Mouse (Mus musculus) myocyte (in vitro differentiated cells): Measurements from ENCODE around the gene Smchd1.

ENCODE experiments used
- E2F4 ChIP-seq: IDR thresholded peaks from one replicate; pipeline ENCODE4 v1.6.1; 2011; ENCODE audit warnings: mild to moderate bottlenecking, control low read depth, moderate library complexity; ENCODE audit not compliant: insufficient read depth
- MAX ChIP-seq: IDR thresholded peaks from one replicate; pipeline ENCODE4 v1.6.1; 2011; ENCODE audit warnings: low read depth, mild to moderate bottlenecking, control low read depth
- MYOD1 ChIP-seq, 3 experiments: IDR thresholded peaks; one replicate each; pipeline ENCODE4 v1.6.1; 2011; ENCODE audit warnings: control low read depth in 2 of 3, low read depth in 2 of 3, mild to moderate bottlenecking in 2 of 3, moderate library complexity in 1 of 3; ENCODE audit not compliant: insufficient read length in 2 of 3, control insufficient read depth in 1 of 3
- MYOG ChIP-seq, 3 experiments: IDR thresholded peaks; one replicate each; pipeline ENCODE4 v1.6.1; 2011; ENCODE audit warnings: control low read depth in 2 of 3, low read depth in 2 of 3, mild to moderate bottlenecking in 2 of 3; ENCODE audit not compliant: insufficient read length in 2 of 3, control insufficient read depth in 1 of 3, insufficient read depth in 1 of 3
- POLR2A ChIP-seq: IDR thresholded peaks from one replicate; pipeline ENCODE4 v1.6.1; 2011; ENCODE audit warnings: low read depth, mild to moderate bottlenecking, control low read depth, moderate library complexity; ENCODE audit not compliant: insufficient read length
- POLR2AphosphoS2 ChIP-seq: IDR thresholded peaks from one replicate; pipeline ENCODE4 v1.6.1; 2011; ENCODE audit warnings: low read depth, control low read depth; ENCODE audit not compliant: insufficient read length
- TCF3 ChIP-seq: IDR thresholded peaks from one replicate; pipeline ENCODE4 v1.6.1; 2011; ENCODE audit warnings: low read depth, control low read depth; ENCODE audit not compliant: insufficient read length
- USF1 ChIP-seq: IDR thresholded peaks from one replicate; pipeline ENCODE4 v1.6.1; 2011; ENCODE audit warnings: low read depth, mild to moderate bottlenecking, control low read depth, moderate library complexity

DNA sequence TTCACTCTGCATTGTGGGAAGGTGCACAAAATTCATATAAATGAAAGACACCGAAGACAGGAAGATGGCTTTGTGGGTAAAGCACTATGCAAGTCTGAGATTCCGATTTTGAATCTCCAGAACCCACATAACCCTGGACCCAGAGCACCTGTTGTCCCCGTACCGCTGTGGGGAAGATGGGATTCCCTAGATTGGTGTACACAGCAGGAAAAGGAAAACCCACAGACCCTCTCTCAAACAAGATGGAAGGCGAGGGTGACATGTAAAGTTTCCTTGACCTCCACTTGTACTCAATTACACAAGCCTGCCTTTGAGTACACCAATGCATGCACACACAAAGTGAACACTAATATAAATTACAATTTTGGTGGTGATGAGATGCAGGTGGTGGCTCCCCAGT is 9.6 kb upstream of the Smchd1 start:
- TF ChIP-seq E2F4 (no peak), TCF3 (no peak), POLR2A (no peak), USF1 (no peak), MYOD1 (IDR thresholded peaks at IDR 0.05; ENCODE audit: control insufficient read depth in 1 of 3, insufficient read length in 2 of 3, low read depth in 2 of 3) (no peak), POLR2AphosphoS2 (no peak), MAX (no peak), MYOG (IDR thresholded peaks at IDR 0.05; ENCODE audit: control insufficient read depth in 1 of 3, insufficient read depth in 1 of 3, insufficient read length in 2 of 3, low read depth in 2 of 3) (no peak)
